Mouse (Mus musculus): Measurements from ENCODE around the gene Pianp. TPM values are rescaled to one million over a fixed set of nuclear protein-coding genes. Genes with fewer than 3 reads are reported as not detected.
A peak's percentile ranks its signal among the peaks of the same experiment; 100 is the strongest.

The Pianp gene
- polyA plus RNA-seq, 1 experiment = 1.4 TPM

GRCm38 (mm10) chr6:124966466-124967118 lies 29.9 kb upstream of the Pianp start:
- H3K4me1 ChIP-seq (ENCODE audit: control insufficient read depth, insufficient read depth, low read length) = peaks cover 9% of the 10 kb centered on the region
- TF ChIP-seq CTCF (IDR thresholded peaks at IDR 0.05; ENCODE audit: insufficient read depth, low read length) = peak; percentile 35
- no peak for TF ChIP-seq POLR2A (IDR thresholded peaks at IDR 0.05; ENCODE audit: borderline replicate concordance, extremely low read depth, low read depth, low read length)
- H3K4me3 ChIP-seq (replicated peaks; ENCODE audit: extremely low read depth, low read depth, low read length) = no peak overlapping the region
- no peak for DNase-seq
- 80% methylated on average over 7 of the region's 7 CpGs for WGBS

GRCm38 (mm10) chr6:124967766-124968165 lies 28.7 kb upstream of the Pianp start:
- peak; percentile 39 for DNase-seq
- TF ChIP-seq CTCF (IDR thresholded peaks at IDR 0.05; ENCODE audit: insufficient read depth, low read length) (peak; percentile 27; the same call in 1 of the 2 replicates), POLR2A (IDR thresholded peaks at IDR 0.05; ENCODE audit: borderline replicate concordance, extremely low read depth, low read depth, low read length) (no peak)
- Histone ChIP-seq H3K4me3 (replicated peaks; ENCODE audit: extremely low read depth, low read depth, low read length) (no peak overlapping the region), H3K4me1 (ENCODE audit: control insufficient read depth, insufficient read depth, low read length) (peaks cover 9% of the 10 kb centered on the region)
- WGBS = 65% methylated on average over 4 of the region's 4 CpGs

- no peak for TF ChIP-seq CTCF (IDR thresholded peaks at IDR 0.05; ENCODE audit: insufficient read depth, low read length)
- TF ChIP-seq POLR2A (IDR thresholded peaks at IDR 0.05; ENCODE audit: borderline replicate concordance, extremely low read depth, low read depth, low read length) = no peak
- H3K4me3 ChIP-seq (replicated peaks; ENCODE audit: extremely low read depth, low read depth, low read length) = no peak overlapping the region
- DNase-seq = no peak
- H3K4me1 ChIP-seq (ENCODE audit: control insufficient read depth, insufficient read depth, low read length) = peaks cover 7% of the 10 kb centered on the region
- 69% methylated on average over 4 of the region's 4 CpGs for WGBS
These were observed 4.3 kb upstream of the Pianp start for GRCm38 (mm10) chr6:124992241-124992640.

GRCm38 (mm10) chr6:124993365-124993764 lies 3.1 kb upstream of the Pianp start:
- no peak overlapping the region for H3K4me3 ChIP-seq (replicated peaks; ENCODE audit: extremely low read depth, low read depth, low read length)
- no peak for DNase-seq
- TF ChIP-seq POLR2A (IDR thresholded peaks at IDR 0.05; ENCODE audit: borderline replicate concordance, extremely low read depth, low read depth, low read length) (no peak), CTCF (IDR thresholded peaks at IDR 0.05; ENCODE audit: insufficient read depth, low read length) (no peak)
- 72% methylated on average over 9 of the region's 9 CpGs for WGBS
- H3K4me1 ChIP-seq (ENCODE audit: control insufficient read depth, insufficient read depth, low read length) = peaks cover 7% of the 10 kb centered on the region

- DNase-seq = no peak
- Histone ChIP-seq H3K4me1 (ENCODE audit: control insufficient read depth, insufficient read depth, low read length) (peaks cover 7% of the 10 kb centered on the region), H3K4me3 (replicated peaks; ENCODE audit: extremely low read depth, low read depth, low read length) (no peak overlapping the region)
- 18% methylated on average over 11 of the region's 11 CpGs for WGBS
- TF ChIP-seq CTCF (IDR thresholded peaks at IDR 0.05; ENCODE audit: insufficient read depth, low read length) (no peak), POLR2A (IDR thresholded peaks at IDR 0.05; ENCODE audit: borderline replicate concordance, extremely low read depth, low read depth, low read length) (no peak)
These were observed 2.6 kb upstream of the Pianp start for GRCm38 (mm10) chr6:124993876-124994275.

GRCm38 (mm10) chr6:124995246-124995645 lies 1.2 kb upstream of the Pianp start:
- no peak overlapping the region for H3K4me3 ChIP-seq (replicated peaks; ENCODE audit: extremely low read depth, low read depth, low read length)
- H3K4me1 ChIP-seq (ENCODE audit: control insufficient read depth, insufficient read depth, low read length) = peaks cover 7% of the 10 kb centered on the region
- TF ChIP-seq POLR2A (IDR thresholded peaks at IDR 0.05; ENCODE audit: borderline replicate concordance, extremely low read depth, low read depth, low read length) (no peak), CTCF (IDR thresholded peaks at IDR 0.05; ENCODE audit: insufficient read depth, low read length) (no peak)
- WGBS = 49% methylated on average over 7 of the region's 7 CpGs
- DNase-seq = no peak

- H3K4me3 ChIP-seq (replicated peaks; ENCODE audit: extremely low read depth, low read depth, low read length) = no peak overlapping the region
- 52% methylated on average over 8 of the region's 8 CpGs for WGBS
- TF ChIP-seq CTCF (IDR thresholded peaks at IDR 0.05; ENCODE audit: insufficient read depth, low read length) = no peak
- TF ChIP-seq POLR2A (IDR thresholded peaks at IDR 0.05; ENCODE audit: borderline replicate concordance, extremely low read depth, low read depth, low read length) = no peak
- no peak for DNase-seq
- peaks cover 7% of the 10 kb centered on the region for H3K4me1 ChIP-seq (ENCODE audit: control insufficient read depth, insufficient read depth, low read length)
These were observed 577 bp upstream of the Pianp start for GRCm38 (mm10) chr6:124995831-124996403.

GRCm38 (mm10) chr6:124998066-124998465 lies 1.6 kb downstream of the Pianp start:
- TF ChIP-seq CTCF (IDR thresholded peaks at IDR 0.05; ENCODE audit: insufficient read depth, low read length) (no peak), POLR2A (IDR thresholded peaks at IDR 0.05; ENCODE audit: borderline replicate concordance, extremely low read depth, low read depth, low read length) (no peak)
- no peak overlapping the region for H3K4me3 ChIP-seq (replicated peaks; ENCODE audit: extremely low read depth, low read depth, low read length)
- 7% methylated on average over 8 of the region's 8 CpGs for WGBS

GRCm38 (mm10) chr6:124999091-124999490 lies 2.6 kb downstream of the Pianp start:
- Histone ChIP-seq H3K4me1 (ENCODE audit: control insufficient read depth, insufficient read depth, low read length) (peaks cover 7% of the 10 kb centered on the region), H3K4me3 (replicated peaks; ENCODE audit: extremely low read depth, low read depth, low read length) (no peak overlapping the region)
- TF ChIP-seq CTCF (IDR thresholded peaks at IDR 0.05; ENCODE audit: insufficient read depth, low read length) (no peak), POLR2A (IDR thresholded peaks at IDR 0.05; ENCODE audit: borderline replicate concordance, extremely low read depth, low read depth, low read length) (no peak)
- whole genome bisulfite sequencing = 38% methylated on average over 14 of the region's 14 CpGs
- no peak for DNase-seq

More at GRCm38 (mm10) chr6:124998066-124998465, 1.6 kb downstream of the Pianp start:
- DNase-seq = no peak
- H3K4me1 ChIP-seq (ENCODE audit: control insufficient read depth, insufficient read depth, low read length) = peaks cover 7% of the 10 kb centered on the region

GRCm38 (mm10) chr6:124999546-124999945 lies 3.1 kb downstream of the Pianp start:
- TF ChIP-seq CTCF (IDR thresholded peaks at IDR 0.05; ENCODE audit: insufficient read depth, low read length) (no peak), POLR2A (IDR thresholded peaks at IDR 0.05; ENCODE audit: borderline replicate concordance, extremely low read depth, low read depth, low read length) (no peak)
- H3K4me3 ChIP-seq (replicated peaks; ENCODE audit: extremely low read depth, low read depth, low read length) = no peak overlapping the region
- 30% methylated on average over 10 of the region's 10 CpGs for WGBS

More at GRCm38 (mm10) chr6:124999546-124999945, 3.1 kb downstream of the Pianp start:
- H3K4me1 ChIP-seq (ENCODE audit: control insufficient read depth, insufficient read depth, low read length) = peaks cover 7% of the 10 kb centered on the region
- no peak for DNase-seq
